Comparison of ENCODE assay signal across 8 mouse cellular contexts in genomic region chr8:85699051-85699450, GRCm38 (mm10). TPM values are rescaled to one million over a fixed set of nuclear protein-coding genes. Genes with fewer than 3 reads are reported as not detected.
DNase-seq lines count a peak whose midpoint lies in the region; ATAC-seq and TF ChIP-seq lines count a peak whose summit lies in the region.

No protein-coding gene starts in this region.

- POLR2A ChIA-PET in Patski (lab: Charles Lee) = no interaction called here

- no peaks in the 10 kb centered on the region for H3K36me3 ChIP-seq in hindbrain, embryonic 11.5 days (ENCODE audit: control insufficient read depth, insufficient read depth, low read length)
- H3K36me3 ChIP-seq in lung, postnatal 0 days (ENCODE audit: insufficient read depth, low read length) = no peaks in the 10 kb centered on the region

- H3K27ac ChIP-seq in hindbrain, embryonic 11.5 days (ENCODE audit: low read depth, low read length) = no peak overlapping the region
- H3K27ac ChIP-seq in lung, postnatal 0 days (ENCODE audit: low read length) = no peak overlapping the region

- CTCF ChIA-PET in Patski (lab: Charles Lee) = interaction anchor here (0.6 to 4.6 kb wide), 28 partner anchors 8 to 1204 kb away, joined by 3 to 66 read pairs (median 3); no protein-coding TSS in a partner anchor

- no peaks in the 10 kb centered on the region for H3K9me3 ChIP-seq in hindbrain, embryonic 11.5 days (ENCODE audit: control insufficient read depth, low read length)
- H3K9me3 ChIP-seq in lung, postnatal 0 days (ENCODE audit: low read length) = no peaks in the 10 kb centered on the region

- ATAC-seq in Patski = peak; percentile 27
- ATAC-seq in hindbrain, embryonic 11.5 days (ENCODE audit: low FRiP score) = peak; percentile 20; the same call in 1 of the 2 replicates
- peak; percentile 53; the same call in 1 of the 2 replicates for ATAC-seq in lung, postnatal 0 days

- peak overlapping the region; percentile 20; the same call in 1 of the 2 replicates for H3K4me3 ChIP-seq in hindbrain, embryonic 11.5 days (ENCODE audit: low read depth, low read length)
- no peak overlapping the region for H3K4me3 ChIP-seq in lung, postnatal 0 days (ENCODE audit: low read depth, low read length)

- H3K4me1 ChIP-seq in hindbrain, embryonic 11.5 days (replicated peaks; ENCODE audit: control insufficient read depth, insufficient read depth, low read length) = no peaks in the 10 kb centered on the region
- peaks cover 6% of the 10 kb centered on the region; the same call in 1 of the 2 replicates for H3K4me1 ChIP-seq in lung, postnatal 0 days (ENCODE audit: insufficient read depth, low read depth, low read length)

- peak overlapping the region; percentile 32 for H3K4me2 ChIP-seq in hindbrain, embryonic 11.5 days (replicated peaks; ENCODE audit: low read depth, low read length)
- H3K4me2 ChIP-seq in lung, postnatal 0 days (replicated peaks; ENCODE audit: low read depth, low read length) = no peak overlapping the region

- TF ChIP-seq CTCF in Patski (IDR thresholded peaks at IDR 0.05) = peak; percentile 98
- TF ChIP-seq CTCF in lung, postnatal 0 days (IDR thresholded peaks at IDR 0.05) = peak; percentile 94

- WGBS in hindbrain, embryonic 11.5 days = 1% methylated on average over 6 of the region's 6 CpGs
- under 1% methylated on average over 6 of the region's 6 CpGs for WGBS in lung, postnatal 0 days

- no peak for TF ChIP-seq EP300 in lung, postnatal 0 days (IDR thresholded peaks at IDR 0.05)

- no peak overlapping the region for H3K9ac ChIP-seq in hindbrain, embryonic 11.5 days (ENCODE audit: low read depth, low read length)
- no peak overlapping the region for H3K9ac ChIP-seq in lung, postnatal 0 days (replicated peaks; ENCODE audit: low read depth)

- peaks cover 4% of the 10 kb centered on the region for H3K27me3 ChIP-seq in Patski
- peaks cover 3% of the 10 kb centered on the region; the same call in 1 of the 2 replicates for H3K27me3 ChIP-seq in hindbrain, embryonic 11.5 days (ENCODE audit: control insufficient read depth, insufficient read depth, low read length)
- 0 out of 2 replicates have a peak, but pooled peaks cover 4% of the 10 kb centered on the region for H3K27me3 ChIP-seq in lung, postnatal 0 days (replicated peaks; ENCODE audit: insufficient read depth, low read length)

- peak; percentile 22 for DNase-seq in Patski (ENCODE audit: low read depth, low spot score)
- DNase-seq in cerebellum, adult 9-10 months = peak; percentile 85
- DNase-seq in frontal cortex, adult 2 months (ENCODE audit: extremely low spot score in 1 of 2, low spot score in 1 of 2) = peak; percentile 49 to 88
- DNase-seq in hindbrain, embryonic 11.5 days (ENCODE audit: low spot score) = peak; percentile 84
- peak; percentile 56 for DNase-seq in layer of hippocampus, adult 9-10 months (ENCODE audit: low spot score)
- peak; percentile 85 for DNase-seq in lung, postnatal 0 days (ENCODE audit: low spot score)
- DNase-seq in ovary, postnatal 36 days (ENCODE audit: low spot score) = peak; percentile 57
- peak; percentile 69 for DNase-seq in thymus, postnatal 14 days

- in situ Hi-C loops in Patski (cut with MboI; ENCODE audit: low pct_unique_long_range_greater_than_20kb) = loop anchor here (5.0 to 10.0 kb wide), 2 partner anchors 888 to 1216 kb away; no protein-coding TSS in a partner anchor

RNA-seq across cellular contexts. Expression of gene Neto2, which starts 1.7 kb away (rescaled TPM):
- 17.9 TPM for polyA plus RNA-seq in Patski (2021)
- polyA plus RNA-seq in frontal cortex, adult 2 months (2012; rRNA removed) = 29.8 and 31.2 TPM in 2 replicates
- polyA plus RNA-seq in hindbrain, embryonic 11.5 days (2014; fragmentation: Nextera tagmentation; extraction: Ambion mirVana) = 33.2 and 37.7 TPM in 2 replicates
- 0.88 and 1.5 TPM in 2 replicates for polyA plus RNA-seq in lung, postnatal 0 days (2015; fragmentation: Nextera tagmentation; extraction: Ambion mirVana)

Comparison
In these comparisons a context has a peak if more than half of its experiments do, and no peak if none do; other contexts are left out.
1. DNase-seq: peak in every context shown above with its lines; median percentile 85 in cerebellum, adult 9-10 months; 85 in lung, postnatal 0 days; 84 in hindbrain, embryonic 11.5 days; 69 in thymus, postnatal 14 days; 68 in frontal cortex, adult 2 months; 57 in ovary, postnatal 36 days; 56 in layer of hippocampus, adult 9-10 months; 22 in Patski.